Mouse (Mus musculus) liver, postnatal 0 days (tissue): ENCODE measurements around the gene Lmod2. TPM values are rescaled to one million over a fixed set of nuclear protein-coding genes. Genes with fewer than 3 reads are reported as not detected.

Source experiments
- ATAC-seq: fragments of 200-750 bp; cut with Nextera tagmentation; 2 replicates; pipeline ENCODE4 v1.8.0; 2017; ENCODE audit warnings: mild to moderate bottlenecking, moderate library complexity
- DNase-seq: peaks from one replicate; pipeline ENCODE4 v3.0.0-alpha.2; 2016
- H3K27ac ChIP-seq: fragments of 300-500 bp; sonication (generic); 2 replicates; pipeline ENCODE4 v1.5.1; 2014; ENCODE audit warnings: antibody characterized with exemption, moderate library complexity, mild to moderate bottlenecking, low read depth
- H3K27me3 ChIP-seq: fragments of 300-500 bp; sonication (generic); 2 replicates; pipeline ENCODE4 v1.6.1; 2014; ENCODE audit warnings: low read length, control low read depth, mixed read lengths; ENCODE audit not compliant: insufficient read depth
- H3K36me3 ChIP-seq: fragments of 300-500 bp; sonication (generic); replicated peaks from 2 replicates; pipeline ENCODE4 v1.6.1; 2014; ENCODE audit warnings: mild to moderate bottlenecking, control low read depth, low read length, moderate library complexity, mixed read lengths; ENCODE audit not compliant: insufficient read depth
- H3K4me1 ChIP-seq: fragments of 300-500 bp; sonication (generic); 2 replicates; pipeline ENCODE4 v1.6.1; 2014; ENCODE audit warnings: antibody characterized with exemption, mild to moderate bottlenecking, control low read depth; ENCODE audit not compliant: insufficient read depth
- H3K4me2 ChIP-seq: fragments of 300-500 bp; sonication (generic); 2 replicates; pipeline ENCODE4 v1.6.1; 2014; ENCODE audit warnings: low read depth, mild to moderate bottlenecking, low read length, moderate library complexity, mixed read lengths
- H3K4me3 ChIP-seq: fragments of 300-500 bp; sonication (generic); 2 replicates; pipeline ENCODE4 v1.5.1; 2014; ENCODE audit warnings: low read depth, low read length
- H3K9ac ChIP-seq: fragments of 300-500 bp; sonication (generic); replicated peaks from 2 replicates; pipeline ENCODE4 v1.6.1; 2014; ENCODE audit warnings: mild to moderate bottlenecking, moderate library complexity
- H3K9me3 ChIP-seq: fragments of 300-500 bp; sonication (generic); 2 replicates; pipeline ENCODE4 v1.6.1; 2016; ENCODE audit warnings: mild to moderate bottlenecking, control low read depth, low read length, mixed read lengths
- CTCF ChIP-seq: sonication (generic); IDR thresholded peaks from 2 replicates; pipeline ENCODE4 v1.5.1; 2016; ENCODE audit warnings: antibody characterized with exemption, low read depth
- EP300 ChIP-seq: IDR thresholded peaks from 2 replicates; pipeline ENCODE4 v1.6.1; 2016; ENCODE audit warnings: antibody characterized with exemption, low read depth, mild to moderate bottlenecking
- WGBS: fragments of 180-500 bp; shearing (Covaris S2); extraction: QIAGEN DNeasy Blood & Tissue Kit; methylation state at CpG from one replicate; pipeline ENCODE4 v1.1.7; 2014; ENCODE audit not compliant: insufficient replicate concordance; 5-methylcytosine and 5-hydroxymethylcytosine counted together
- polyA plus RNA-seq: library from polyadenylated mRNA; unstranded; fragments of >200 nt; fragmentation: Nextera tagmentation; extraction: Ambion mirVana; gene quantifications from 2 replicates; pipeline ENCODE4 v1.2.1, GENCODE M21; 2015

The Lmod2 gene
- polyA plus RNA-seq, 1 experiment from 2014 or later: 0.05 TPM

GRCm38 (mm10) chr6:24622098-24622497 lies 24.5 kb downstream of the Lmod2 start:
- H3K36me3 ChIP-seq: peaks cover 40% of the 10 kb centered on the region
- no peaks in the 10 kb centered on the region for H3K9me3 ChIP-seq
- H3K27me3 ChIP-seq: no peaks in the 10 kb centered on the region
- ATAC-seq: no peak
- no peak overlapping the region for H3K4me3 ChIP-seq
- TF ChIP-seq EP300 (no peak), CTCF (no peak)
- no peaks in the 10 kb centered on the region for H3K4me1 ChIP-seq
- no peak overlapping the region for H3K27ac ChIP-seq
- H3K4me2 ChIP-seq: no peak overlapping the region
- DNase-seq: no peak
- WGBS: 78% methylated on average over 2 of the region's 2 CpGs
- H3K9ac ChIP-seq: no peak overlapping the region

- Histone ChIP-seq H3K9me3 (no peaks in the 10 kb centered on the region), H3K4me3 (no peak overlapping the region), H3K27me3 (no peaks in the 10 kb centered on the region), H3K4me2 (no peak overlapping the region), H3K9ac (no peak overlapping the region), H3K27ac (no peak overlapping the region), H3K4me1 (peaks cover 4% of the 10 kb centered on the region; the same call in 1 of the 2 replicates), H3K36me3 (peaks cover 20% of the 10 kb centered on the region)
- WGBS: 62% methylated on average over 5 of the region's 5 CpGs
- TF ChIP-seq CTCF (peak; percentile 82), EP300 (no peak)
- peak; percentile 36 for DNase-seq
- peak; percentile 65 for ATAC-seq
These were observed 30.0 kb downstream of the Lmod2 start for GRCm38 (mm10) chr6:24627586-24628030.

- TF ChIP-seq EP300: no peak
- TF ChIP-seq CTCF: no peak
- Histone ChIP-seq H3K9me3 (no peaks in the 10 kb centered on the region), H3K36me3 (peaks cover 22% of the 10 kb centered on the region), H3K27me3 (no peaks in the 10 kb centered on the region), H3K27ac (no peak overlapping the region), H3K4me1 (peaks cover 7% of the 10 kb centered on the region), H3K9ac (no peak overlapping the region), H3K4me2 (no peak overlapping the region), H3K4me3 (no peak overlapping the region)
- WGBS: 67% methylated on average over 1 of the region's 1 CpGs
- ATAC-seq (no peak), DNase-seq (no peak)
These were observed 30.9 kb downstream of the Lmod2 start for GRCm38 (mm10) chr6:24628499-24628898.

GRCm38 (mm10) chr6:24632061-24632460 lies 34.5 kb downstream of the Lmod2 start:
- H3K9ac ChIP-seq: 0 out of 2 replicates have a peak overlapping the region, but pooled peaks have one; percentile 16
- ATAC-seq: peak; percentile 84
- peaks cover 7% of the 10 kb centered on the region for H3K4me1 ChIP-seq
- H3K27me3 ChIP-seq: no peaks in the 10 kb centered on the region
- 64% methylated on average over 4 of the region's 4 CpGs for WGBS
- 0 out of 2 replicates have a peak overlapping the region, but pooled peaks have one; percentile 22 for H3K27ac ChIP-seq
- H3K4me2 ChIP-seq: no peak overlapping the region
- H3K9me3 ChIP-seq: no peaks in the 10 kb centered on the region
- H3K36me3 ChIP-seq: peaks cover 19% of the 10 kb centered on the region
- no peak overlapping the region for H3K4me3 ChIP-seq
- no peak for TF ChIP-seq EP300
- TF ChIP-seq CTCF: no peak
- DNase-seq: peak; percentile 24

GRCm38 (mm10) chr6:24634065-24634464 lies 36.5 kb downstream of the Lmod2 start:
- Histone ChIP-seq H3K27ac (no peak overlapping the region), H3K9ac (no peak overlapping the region), H3K4me2 (no peak overlapping the region), H3K36me3 (peaks cover 19% of the 10 kb centered on the region), H3K27me3 (no peaks in the 10 kb centered on the region), H3K9me3 (no peaks in the 10 kb centered on the region), H3K4me1 (peaks cover 7% of the 10 kb centered on the region), H3K4me3 (no peak overlapping the region)
- ATAC-seq (no peak), DNase-seq (no peak)
- no peak for TF ChIP-seq EP300
- TF ChIP-seq CTCF: no peak
- 86% methylated on average over 3 of the region's 3 CpGs for WGBS

GRCm38 (mm10) chr6:24635814-24636213 lies 38.3 kb downstream of the Lmod2 start:
- ATAC-seq: peak; percentile 40; the same call in 1 of the 2 replicates
- Histone ChIP-seq H3K27ac (no peak overlapping the region), H3K9ac (no peak overlapping the region), H3K4me2 (no peak overlapping the region), H3K4me1 (peaks cover 9% of the 10 kb centered on the region), H3K36me3 (peaks cover 16% of the 10 kb centered on the region), H3K4me3 (no peak overlapping the region), H3K27me3 (no peaks in the 10 kb centered on the region), H3K9me3 (no peaks in the 10 kb centered on the region)
- peak; percentile 21 for DNase-seq
- TF ChIP-seq CTCF: peak; percentile 45
- no peak for TF ChIP-seq EP300
- WGBS: 81% methylated on average over 2 of the region's 2 CpGs
